Mouse (Mus musculus) erythroblast, embryonic 14.5 days (primary cell): Measurements from ENCODE around the gene 1700067P10Rik. TPM values are rescaled to one million over a fixed set of nuclear protein-coding genes. Genes with fewer than 3 reads are reported as not detected.

Experiments used
- H3K27me3 ChIP-seq: 2 replicates; pipeline ENCODE4 v1.6.1; 2012; ENCODE audit warnings: inconsistent platforms; ENCODE audit not compliant: control insufficient read depth
- H3K36me3 ChIP-seq: 2 replicates; pipeline ENCODE4 v1.6.1; 2012; ENCODE audit warnings: mild to moderate bottlenecking, inconsistent platforms; ENCODE audit not compliant: control insufficient read depth
- H3K4me1 ChIP-seq: 2 replicates; pipeline ENCODE4 v1.6.1; 2012; ENCODE audit warnings: inconsistent platforms; ENCODE audit not compliant: control insufficient read depth
- H3K4me3 ChIP-seq: replicated peaks from 2 replicates; pipeline ENCODE3; 2012; ENCODE audit warnings: moderate library complexity, mild to moderate bottlenecking, inconsistent platforms
- H3K9me3 ChIP-seq: 2 replicates; pipeline ENCODE4 v1.6.1; 2012; ENCODE audit warnings: low read length, inconsistent platforms, mixed read lengths; ENCODE audit not compliant: control insufficient read depth
- GATA1 ChIP-seq: IDR thresholded peaks from 2 replicates; pipeline ENCODE4 v1.6.1; 2012; ENCODE audit warnings: low read length, inconsistent platforms, mixed read lengths
- TAL1 ChIP-seq: IDR thresholded peaks from 3 replicates; pipeline ENCODE4 v1.6.1; 2012; ENCODE audit warnings: low read length, inconsistent platforms, mixed read lengths
- polyA plus RNA-seq: library from polyadenylated mRNA; stranded (reverse); fragments of >175 nt; gene quantifications from 2 replicates; pipeline ENCODE4 v1.2.3, GENCODE M21; 2012

Gene 1700067P10Rik
- polyA plus RNA-seq, 1 experiment: 0.03 TPM

GRCm38 (mm10) chr17:48094820-48095680, 5.9 kb downstream of the 1700067P10Rik start:
- Histone ChIP-seq H3K4me1 (no peaks in the 10 kb centered on the region), H3K27me3 (peaks cover 69% of the 10 kb centered on the region), H3K36me3 (no peaks in the 10 kb centered on the region), H3K4me3 (no peak overlapping the region), H3K9me3 (peaks cover 6% of the 10 kb centered on the region)
- TF ChIP-seq TAL1: no peak
- no peak for TF ChIP-seq GATA1

GRCm38 (mm10) chr17:48095718-48096121, 6.6 kb downstream of the 1700067P10Rik start:
- TF ChIP-seq GATA1 (no peak), TAL1 (no peak)
- Histone ChIP-seq H3K4me3 (no peak overlapping the region), H3K27me3 (peaks cover 74% of the 10 kb centered on the region), H3K4me1 (no peaks in the 10 kb centered on the region), H3K36me3 (no peaks in the 10 kb centered on the region), H3K9me3 (peaks cover 6% of the 10 kb centered on the region)

- peaks cover 6% of the 10 kb centered on the region for H3K9me3 ChIP-seq
- TF ChIP-seq TAL1 (no peak), GATA1 (no peak)
- no peak overlapping the region for H3K4me3 ChIP-seq
- no peaks in the 10 kb centered on the region for H3K36me3 ChIP-seq
- H3K27me3 ChIP-seq: peaks cover 74% of the 10 kb centered on the region
- H3K4me1 ChIP-seq: no peaks in the 10 kb centered on the region
Measured at GRCm38 (mm10) chr17:48096321-48096720, 7.2 kb downstream of the 1700067P10Rik start.

- H3K36me3 ChIP-seq: no peaks in the 10 kb centered on the region
- no peak for TF ChIP-seq TAL1
- no peak for TF ChIP-seq GATA1
- no peaks in the 10 kb centered on the region for H3K4me1 ChIP-seq
- H3K9me3 ChIP-seq: peaks cover 6% of the 10 kb centered on the region
- H3K4me3 ChIP-seq: no peak overlapping the region
- H3K27me3 ChIP-seq: peaks cover 74% of the 10 kb centered on the region
Measured at GRCm38 (mm10) chr17:48097011-48097742, 8.1 kb downstream of the 1700067P10Rik start.

DNA sequence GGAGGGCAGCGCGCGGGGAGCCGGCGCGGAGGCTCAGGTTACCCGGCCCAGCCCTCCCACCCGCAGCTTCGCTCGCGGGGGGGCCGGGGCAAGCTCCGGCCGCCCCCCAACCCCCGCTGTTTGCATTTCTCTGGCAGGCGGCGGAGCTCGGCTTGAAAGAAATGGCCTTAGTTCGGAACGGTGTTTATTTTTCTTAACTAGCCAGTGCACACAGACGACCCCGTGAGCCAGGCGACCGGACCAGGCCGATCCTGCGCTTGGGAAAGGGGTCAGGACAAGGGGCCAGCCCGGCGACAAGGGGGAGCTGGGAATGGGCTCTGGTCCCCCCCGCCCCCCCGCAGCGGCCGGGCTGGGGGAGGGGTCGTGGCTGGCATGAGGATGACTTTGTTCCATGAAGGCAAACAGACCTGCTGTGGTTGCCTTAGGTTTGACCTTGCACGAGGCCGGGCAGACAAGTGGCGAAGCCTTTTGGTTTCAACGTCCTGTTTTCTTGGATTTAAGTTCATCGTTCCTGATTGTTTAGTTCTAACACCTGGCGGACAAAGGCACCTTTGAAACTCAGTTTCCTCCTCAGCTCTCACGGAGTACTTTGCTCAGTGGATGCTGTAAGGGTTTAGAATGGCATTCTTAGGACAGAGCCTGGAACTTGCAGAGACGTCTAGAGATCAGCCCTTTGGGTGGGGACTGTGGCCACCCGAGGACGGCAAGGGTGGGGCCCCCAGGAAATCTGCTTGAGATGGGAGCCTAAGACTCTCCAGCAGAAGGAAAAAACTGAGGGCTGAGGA, 8.8 kb downstream of the 1700067P10Rik start:
- no peaks in the 10 kb centered on the region for H3K4me1 ChIP-seq
- H3K4me3 ChIP-seq: no peak overlapping the region

GRCm38 (mm10) chr17:48098528-48098890, 9.4 kb downstream of the 1700067P10Rik start:
- no peak overlapping the region for H3K4me3 ChIP-seq
- H3K9me3 ChIP-seq: peaks cover 5% of the 10 kb centered on the region
- no peaks in the 10 kb centered on the region for H3K4me1 ChIP-seq
- H3K27me3 ChIP-seq: peaks cover 70% of the 10 kb centered on the region
- TF ChIP-seq GATA1 (no peak), TAL1 (no peak)
- H3K36me3 ChIP-seq: no peaks in the 10 kb centered on the region

More for the DNA sequence above, 8.8 kb downstream of the 1700067P10Rik start:
- Histone ChIP-seq H3K27me3 (peaks cover 74% of the 10 kb centered on the region), H3K9me3 (peaks cover 6% of the 10 kb centered on the region), H3K36me3 (no peaks in the 10 kb centered on the region)
- TF ChIP-seq TAL1 (no peak), GATA1 (no peak)

- Histone ChIP-seq H3K4me3 (no peak overlapping the region), H3K27me3 (peaks cover 62% of the 10 kb centered on the region), H3K36me3 (no peaks in the 10 kb centered on the region), H3K9me3 (peaks cover 2% of the 10 kb centered on the region; the same call in 1 of the 2 replicates), H3K4me1 (no peaks in the 10 kb centered on the region)
- no peak for TF ChIP-seq TAL1
- no peak for TF ChIP-seq GATA1
Measured at GRCm38 (mm10) chr17:48099312-48099711, 10.2 kb downstream of the 1700067P10Rik start.

GRCm38 (mm10) chr17:48100441-48101417, 11.6 kb downstream of the 1700067P10Rik start:
- H3K36me3 ChIP-seq: no peaks in the 10 kb centered on the region
- TF ChIP-seq GATA1 (no peak), TAL1 (no peak)
- no peaks in the 10 kb centered on the region for H3K4me1 ChIP-seq
- H3K4me3 ChIP-seq: no peak overlapping the region
- H3K9me3 ChIP-seq: peaks cover 2% of the 10 kb centered on the region; the same call in 1 of the 2 replicates
- peaks cover 48% of the 10 kb centered on the region for H3K27me3 ChIP-seq
